Mouse (Mus musculus) hindbrain, embryonic 12.5 days (tissue): ENCODE measurements at regions not wholly inside any gene's neighbourhood (a gene's known extent, or its start where the extent isn't known, plus 50 kb on each side); places are given as distances from the start of the nearest gene placed in this dataset.
"Not testable (repeated sequence)": the region's sequence is repeated elsewhere in the genome, so short reads cannot be mapped to it uniquely, and the experiment has no call there.

Experiments used
- ATAC-seq: fragments of 200-750 bp; cut with Nextera tagmentation; 2 replicates; pipeline ENCODE4 v1.8.0; 2017; ENCODE audit warnings: moderate TSS enrichment; ENCODE audit not compliant: low FRiP score
- H3K27ac ChIP-seq: fragments of 300-500 bp; sonication (generic); 2 replicates; pipeline ENCODE4 v1.5.1; 2016; ENCODE audit warnings: mild to moderate bottlenecking
- H3K27me3 ChIP-seq: fragments of 300-500 bp; sonication (generic); 2 replicates; pipeline ENCODE4 v1.6.1; 2016; ENCODE audit warnings: mild to moderate bottlenecking
- H3K36me3 ChIP-seq: fragments of 300-500 bp; sonication (generic); 2 replicates; pipeline ENCODE4 v1.6.1; 2016; ENCODE audit warnings: mild to moderate bottlenecking
- H3K4me1 ChIP-seq: fragments of 300-500 bp; sonication (generic); 2 replicates; pipeline ENCODE4 v1.6.1; 2016
- H3K4me2 ChIP-seq: fragments of 300-500 bp; sonication (generic); replicated peaks from 2 replicates; pipeline ENCODE4 v1.6.1; 2016; ENCODE audit warnings: mild to moderate bottlenecking
- H3K4me3 ChIP-seq: fragments of 300-500 bp; sonication (generic); 2 replicates; pipeline ENCODE4 v1.5.1; 2016; ENCODE audit warnings: mild to moderate bottlenecking
- H3K9ac ChIP-seq: fragments of 300-500 bp; sonication (generic); 2 replicates; pipeline ENCODE4 v1.6.1; 2016; ENCODE audit warnings: mild to moderate bottlenecking, moderate library complexity
- H3K9me3 ChIP-seq: fragments of 300-500 bp; sonication (generic); replicated peaks from 2 replicates; pipeline ENCODE4 v1.6.1; 2016; ENCODE audit warnings: mild to moderate bottlenecking
- WGBS: fragments of 180-500 bp; shearing (Covaris S2); methylation state at CpG from one replicate; pipeline ENCODE4 v1.1.7; 2016; 5-methylcytosine and 5-hydroxymethylcytosine counted together

- not testable (repeated sequence) for H3K9ac ChIP-seq, H3K4me1 ChIP-seq, ATAC-seq, H3K36me3 ChIP-seq, H3K27me3 ChIP-seq, H3K27ac ChIP-seq, H3K9me3 ChIP-seq
- 1% methylated on average over 37 of the region's 42 CpGs for WGBS
- H3K4me2 ChIP-seq, result peak overlapping the region; percentile 49
- peak overlapping the region; percentile 48 for H3K4me3 ChIP-seq
Observed at GRCm38 (mm10) chr12:20196386-20196785, 242.1 kb downstream of the Gm21863 start.

GRCm38 (mm10) chr12:20196905-20197304 is 242.6 kb downstream of the Gm21863 start:
- not testable (repeated sequence) for H3K27me3 ChIP-seq
- peak overlapping the region; percentile 49 for H3K4me2 ChIP-seq
- WGBS, result 1% methylated on average over 33 of the region's 37 CpGs

GRCm38 (mm10) chr12:20223921-20224320 is 269.6 kb downstream of the Gm21863 start:
- not testable (repeated sequence) for H3K4me2 ChIP-seq, H3K36me3 ChIP-seq, H3K9ac ChIP-seq, H3K27ac ChIP-seq, ATAC-seq, H3K27me3 ChIP-seq, H3K4me3 ChIP-seq, H3K4me1 ChIP-seq
- peaks cover 32% of the 10 kb centered on the region for H3K9me3 ChIP-seq
- WGBS, result 85% methylated on average over 1 of the region's 1 CpGs

More at GRCm38 (mm10) chr12:20196905-20197304, 242.6 kb downstream of the Gm21863 start:
- H3K27ac ChIP-seq, H3K9me3 ChIP-seq, H3K4me1 ChIP-seq, ATAC-seq, H3K36me3 ChIP-seq: not testable (repeated sequence)
- Histone ChIP-seq H3K4me3 (peak overlapping the region; percentile 48), H3K9ac (peak overlapping the region; percentile 57)

- not testable (repeated sequence) for H3K9ac ChIP-seq, H3K4me3 ChIP-seq, H3K27ac ChIP-seq, H3K4me1 ChIP-seq, H3K27me3 ChIP-seq, H3K4me2 ChIP-seq
- Histone ChIP-seq H3K9me3 (peaks cover 61% of the 10 kb centered on the region), H3K36me3 (0 out of 2 replicates have a peak, but pooled peaks cover 10% of the 10 kb centered on the region)
- WGBS, result 80% methylated on average over 9 of the region's 9 CpGs
- ATAC-seq, result peak; percentile 33
Observed at GRCm38 (mm10) chr12:20226831-20227230, 272.5 kb downstream of the Gm21863 start.

- H3K4me1 ChIP-seq, H3K4me3 ChIP-seq, H3K27ac ChIP-seq, H3K4me2 ChIP-seq, ATAC-seq, H3K9ac ChIP-seq: not testable (repeated sequence)
- Histone ChIP-seq H3K27me3 (peaks cover 13% of the 10 kb centered on the region), H3K9me3 (peaks cover 68% of the 10 kb centered on the region), H3K36me3 (0 out of 2 replicates have a peak, but pooled peaks cover 10% of the 10 kb centered on the region)
- WGBS, result 70% methylated on average over 21 of the region's 21 CpGs
Observed at GRCm38 (mm10) chr12:20227427-20228160, 273.3 kb downstream of the Gm21863 start.

- 0 out of 2 replicates have a peak, but pooled peaks have one; percentile 20 for ATAC-seq
Observed at GRCm38 (mm10) chr12:20228321-20228999, 274.2 kb downstream of the Gm21863 start.

GRCm38 (mm10) chr12:20229441-20229840 is 275.1 kb downstream of the Gm21863 start:
- WGBS, result 77% methylated on average over 8 of the region's 8 CpGs
- Histone ChIP-seq H3K27me3 (peaks cover 23% of the 10 kb centered on the region), H3K36me3 (peaks cover 16% of the 10 kb centered on the region; the same call in 1 of the 2 replicates), H3K9me3 (peaks cover 81% of the 10 kb centered on the region)
- not testable (repeated sequence) for H3K27ac ChIP-seq, H3K4me2 ChIP-seq, ATAC-seq, H3K9ac ChIP-seq, H3K4me1 ChIP-seq, H3K4me3 ChIP-seq

More at GRCm38 (mm10) chr12:20228321-20228999, 274.2 kb downstream of the Gm21863 start:
- Histone ChIP-seq H3K36me3 (peaks cover 14% of the 10 kb centered on the region; the same call in 1 of the 2 replicates), H3K27me3 (peaks cover 20% of the 10 kb centered on the region), H3K9me3 (peaks cover 77% of the 10 kb centered on the region)
- H3K9ac ChIP-seq, H3K4me2 ChIP-seq, H3K27ac ChIP-seq, H3K4me1 ChIP-seq, H3K4me3 ChIP-seq: not testable (repeated sequence)
- WGBS, result 65% methylated on average over 21 of the region's 21 CpGs

- Histone ChIP-seq H3K36me3 (peaks cover 16% of the 10 kb centered on the region; the same call in 1 of the 2 replicates), H3K9ac (no peak overlapping the region), H3K4me2 (no peak overlapping the region), H3K4me3 (no peak overlapping the region), H3K27ac (no peak overlapping the region), H3K27me3 (peaks cover 23% of the 10 kb centered on the region), H3K4me1 (no peaks in the 10 kb centered on the region), H3K9me3 (peaks cover 77% of the 10 kb centered on the region)
- no peak for ATAC-seq
- whole genome bisulfite sequencing, result 64% methylated on average over 27 of the region's 27 CpGs
Observed at GRCm38 (mm10) chr12:20230141-20230892, 276.0 kb downstream of the Gm21863 start.

- H3K27ac ChIP-seq, result no peak overlapping the region
- H3K9ac ChIP-seq, result no peak overlapping the region
- 69% methylated on average over 8 of the region's 8 CpGs for WGBS
- no peaks in the 10 kb centered on the region for H3K4me1 ChIP-seq
- H3K27me3 ChIP-seq, result peaks cover 23% of the 10 kb centered on the region
- H3K9me3 ChIP-seq, result peaks cover 77% of the 10 kb centered on the region
- no peak for ATAC-seq
- H3K4me2 ChIP-seq, result no peak overlapping the region
- peaks cover 16% of the 10 kb centered on the region; the same call in 1 of the 2 replicates for H3K36me3 ChIP-seq
- no peak overlapping the region for H3K4me3 ChIP-seq
Observed at GRCm38 (mm10) chr12:20230893-20231235, 276.6 kb downstream of the Gm21863 start.

GRCm38 (mm10) chr12:20231528-20231927 is 277.2 kb downstream of the Gm21863 start:
- peaks cover 23% of the 10 kb centered on the region for H3K27me3 ChIP-seq
- WGBS, result 69% methylated on average over 12 of the region's 12 CpGs
- peaks cover 16% of the 10 kb centered on the region; the same call in 1 of the 2 replicates for H3K36me3 ChIP-seq
- peaks cover 77% of the 10 kb centered on the region for H3K9me3 ChIP-seq
- no peak overlapping the region for H3K27ac ChIP-seq
- ATAC-seq, result peak; percentile 23
- no peak overlapping the region for H3K4me2 ChIP-seq
- H3K9ac ChIP-seq, result no peak overlapping the region
- H3K4me3 ChIP-seq, result no peak overlapping the region
- no peaks in the 10 kb centered on the region for H3K4me1 ChIP-seq

- Histone ChIP-seq H3K9ac (no peak overlapping the region), H3K4me2 (no peak overlapping the region), H3K27me3 (peaks cover 23% of the 10 kb centered on the region), H3K4me1 (no peaks in the 10 kb centered on the region), H3K27ac (no peak overlapping the region), H3K9me3 (peaks cover 72% of the 10 kb centered on the region), H3K36me3 (peaks cover 16% of the 10 kb centered on the region; the same call in 1 of the 2 replicates), H3K4me3 (no peak overlapping the region)
- ATAC-seq, result 0 out of 2 replicates have a peak, but pooled peaks have one; percentile 1
- 65% methylated on average over 14 of the region's 14 CpGs for WGBS
Observed at GRCm38 (mm10) chr12:20231986-20232541, 277.8 kb downstream of the Gm21863 start.
